Mouse (Mus musculus): ENCODE measurements at regions not wholly inside any gene's neighbourhood (a gene's known extent, or its start where the extent isn't known, plus 50 kb on each side); places are given as distances from the start of the nearest gene placed in this dataset.

- no peak for DNase-seq (ENCODE audit: extremely low spot score)
These were observed 248.3 kb downstream of the Emp1 start for GRCm38 (mm10) chr6:135610504-135611096.

- DNase-seq (ENCODE audit: extremely low spot score): no peak
These were observed 265.6 kb downstream of the Emp1 start for GRCm38 (mm10) chr6:135627928-135628327.

DNA sequence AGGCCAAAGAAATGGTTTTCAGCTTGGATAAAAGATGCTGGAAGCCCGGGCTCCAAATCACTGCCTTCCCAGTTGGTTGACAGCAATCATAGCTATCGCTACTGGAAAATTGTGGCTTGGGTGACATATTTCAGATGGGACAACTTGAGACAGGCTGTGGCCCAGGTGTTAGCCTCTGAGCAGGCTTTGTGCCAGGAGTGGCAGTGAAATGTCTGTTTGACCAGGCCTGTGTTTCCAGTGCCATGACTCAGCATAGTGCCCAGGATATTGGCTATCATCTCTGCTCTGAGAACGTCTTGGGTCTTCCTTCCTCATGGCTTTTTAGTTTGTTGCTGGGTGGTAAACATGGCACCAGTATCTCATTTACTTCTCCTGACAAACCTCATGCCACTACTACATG, 266.9 kb downstream of the Emp1 start:
- DNase-seq (ENCODE audit: extremely low spot score): no peak

DNA sequence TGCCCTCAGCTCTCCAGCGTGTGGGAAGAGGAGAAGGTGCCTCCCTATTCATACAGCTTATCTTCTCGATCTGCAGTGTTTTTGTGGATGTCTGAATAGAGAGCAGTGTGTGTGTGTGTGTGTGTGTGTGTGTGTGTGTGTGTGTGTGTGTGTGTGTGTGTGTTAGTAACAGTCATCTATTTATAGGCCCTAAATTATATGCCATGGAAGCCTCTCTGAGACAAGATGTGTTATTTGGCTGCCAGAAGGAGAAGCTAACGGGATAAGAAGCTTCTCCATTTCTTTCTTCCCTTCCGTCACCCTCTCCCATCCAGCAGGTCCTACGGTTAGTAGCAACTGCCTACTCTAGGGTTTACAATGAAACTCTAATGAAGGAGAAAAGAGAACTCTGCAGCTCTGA, 270.3 kb downstream of the Emp1 start:
- DNase-seq (ENCODE audit: extremely low spot score): no peak

DNA sequence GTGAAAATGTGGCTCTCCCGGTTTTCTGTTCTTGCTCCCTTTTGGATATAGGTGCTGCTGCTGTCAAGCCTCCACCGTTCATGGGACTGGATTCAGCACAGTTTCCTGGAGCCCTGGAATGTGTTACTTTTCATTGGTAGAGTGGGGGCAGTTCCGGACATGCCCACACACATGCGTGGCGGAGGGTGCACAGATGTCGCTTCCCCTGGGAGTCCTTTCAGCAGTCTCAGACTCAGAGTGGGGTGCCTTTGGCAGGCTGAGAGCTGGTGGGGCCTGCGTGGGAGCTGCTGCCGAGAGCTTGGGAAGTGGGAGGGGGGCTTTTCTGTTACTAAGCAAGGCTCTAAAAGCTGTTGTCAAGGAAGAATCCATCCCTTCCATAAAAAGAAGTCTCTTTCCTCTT, 274.3 kb downstream of the Emp1 start:
- no peak for DNase-seq (ENCODE audit: extremely low spot score)

DNA sequence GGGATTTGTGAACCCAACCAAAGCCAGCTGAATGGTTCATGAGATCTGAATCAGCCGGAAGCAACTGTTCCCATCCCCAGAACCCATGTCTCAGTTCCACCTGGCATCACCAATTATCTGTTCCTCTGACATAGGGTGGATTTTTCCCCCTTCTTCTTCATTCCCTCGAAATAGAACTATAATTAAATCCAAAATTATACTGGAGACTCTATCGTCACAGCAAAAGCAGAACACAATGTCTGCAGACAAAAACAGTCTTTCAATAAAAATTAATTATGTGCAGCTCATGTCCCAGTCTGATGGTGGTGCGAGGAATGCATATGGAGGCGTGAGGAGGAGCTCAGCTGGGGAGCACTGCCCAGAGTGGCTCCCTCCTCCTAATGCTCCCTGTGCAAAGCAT, 280.4 kb downstream of the Emp1 start:
- no peak for DNase-seq (ENCODE audit: extremely low spot score)

- no peak for DNase-seq (ENCODE audit: extremely low spot score)
These were observed 283.8 kb downstream of the Emp1 start for GRCm38 (mm10) chr6:135646177-135646576.

- DNase-seq (ENCODE audit: extremely low spot score): no peak
These were observed 290.7 kb downstream of the Emp1 start for GRCm38 (mm10) chr6:135653002-135653401.

DNA sequence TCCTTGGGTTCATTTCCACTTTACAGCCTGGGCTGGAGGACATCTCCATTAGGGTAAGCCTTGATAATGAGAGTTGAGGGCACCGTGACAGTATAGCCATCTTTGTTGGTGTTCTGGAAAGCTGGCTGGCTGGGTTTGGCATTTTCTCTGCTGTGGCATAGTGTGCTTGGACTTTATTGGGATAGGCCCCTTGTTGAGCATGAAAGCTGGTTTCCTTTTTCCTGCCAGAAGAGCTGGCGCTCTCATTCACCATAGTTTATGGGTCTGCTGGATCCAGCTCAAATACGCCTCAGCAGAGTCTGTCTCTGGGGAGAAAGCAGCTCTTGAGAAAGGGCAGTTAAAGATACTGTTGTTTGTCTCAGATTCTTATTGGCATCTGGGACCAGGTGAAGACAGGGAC, 300.0 kb downstream of the Emp1 start:
- no peak for DNase-seq (ENCODE audit: extremely low spot score)

GRCm38 (mm10) chr6:135662801-135663537, 300.6 kb downstream of the Emp1 start:
- no peak for DNase-seq (ENCODE audit: extremely low spot score)

All from embryo, embryonic 9.5 days (tissue).